ENCODE assay signal across 9 mouse cellular contexts in genomic region chr10:80407924-80408323, GRCm38 (mm10). TPM values are rescaled to one million over a fixed set of nuclear protein-coding genes. Genes with fewer than 3 reads are reported as not detected.
DNase-seq lines count a peak whose midpoint lies in the region; ATAC-seq and TF ChIP-seq lines count a peak whose summit lies in the region.
"Had no signal": no experiment of that assay in that cellular context is flagged by ENCODE, and none has a peak within 500 bp of the region (broad histone marks: within the 10 kb centered on the region; RNA-seq: fewer than 3 reads in every experiment).

No protein-coding gene starts in this region.

- ATAC-seq in heart, embryonic 15.5 days (replicated peaks; ENCODE audit: insufficient number of reproducible peaks, insufficient read depth, low FRiP score, low read depth), result no peak
- no peak for ATAC-seq in megakaryocyte, adult 5-6 weeks (ENCODE audit: poor library complexity, severe bottlenecking)
- no peak for ATAC-seq in neural tube, embryonic 13.5 days (ENCODE audit: low read depth)

- H3K36me3 ChIP-seq in heart, embryonic 15.5 days, result peaks cover 55% of the 10 kb centered on the region
- peaks cover 71% of the 10 kb centered on the region for H3K36me3 ChIP-seq in megakaryocyte, embryonic 14.5 days (replicated peaks; ENCODE audit: low read length)
- peaks cover 59% of the 10 kb centered on the region for H3K36me3 ChIP-seq in neural tube, embryonic 13.5 days

- 0 out of 2 replicates have a peak overlapping the region, but pooled peaks have one; percentile 86 for H3K27ac ChIP-seq in heart, embryonic 15.5 days
- H3K27ac ChIP-seq in embryonic fibroblast, embryonic 13.5 days (ENCODE audit: insufficient read depth, low read length), result peak overlapping the region; percentile 38; the same call in 1 of the 2 replicates
- H3K27ac ChIP-seq in neural tube, embryonic 13.5 days (replicated peaks), result no peak overlapping the region

- intact Hi-C loops in heart, postnatal 10 days (cut with DNase I), result no loop called here

- peaks cover 36% of the 10 kb centered on the region for H3K4me1 ChIP-seq in heart, embryonic 15.5 days (replicated peaks)
- peaks cover 89% of the 10 kb centered on the region for H3K4me1 ChIP-seq in megakaryocyte, embryonic 14.5 days
- H3K4me1 ChIP-seq in embryonic fibroblast, embryonic 13.5 days (ENCODE audit: control insufficient read depth, insufficient read depth, low read length), result peaks cover 10% of the 10 kb centered on the region
- peaks cover 38% of the 10 kb centered on the region for H3K4me1 ChIP-seq in neural tube, embryonic 13.5 days (replicated peaks)

- no peaks in the 10 kb centered on the region for H3K27me3 ChIP-seq in heart, embryonic 15.5 days
- H3K27me3 ChIP-seq in megakaryocyte, embryonic 14.5 days (replicated peaks), result no peaks in the 10 kb centered on the region
- no peaks in the 10 kb centered on the region for H3K27me3 ChIP-seq in neural tube, embryonic 13.5 days

- DNase-seq in heart, postnatal 10 days, result no peak
- no peak for DNase-seq in cerebellum, postnatal 25 days
- no peak for DNase-seq in Muller cell, postnatal 12 days (ENCODE audit: inconsistent ontology term)
- DNase-seq: thymus, adult 18-20 months had no signal

- TF ChIP-seq POLR2A in embryonic fibroblast, embryonic 13.5 days (IDR thresholded peaks at IDR 0.05; ENCODE audit: low read depth, low read length), result no peak

- TF ChIP-seq CTCF in embryonic fibroblast, embryonic 13.5 days (IDR thresholded peaks at IDR 0.05; ENCODE audit: borderline replicate concordance, insufficient read depth, low read length), result no peak

- H3K4me2 ChIP-seq in heart, embryonic 15.5 days, result no peak overlapping the region
- H3K4me2 ChIP-seq in neural tube, embryonic 13.5 days, result no peak overlapping the region

- H3K4me3 ChIP-seq in heart, embryonic 15.5 days, result no peak overlapping the region
- peak overlapping the region; percentile 96 for H3K4me3 ChIP-seq in megakaryocyte, embryonic 14.5 days (replicated peaks)
- no peak overlapping the region for H3K4me3 ChIP-seq in embryonic fibroblast, embryonic 13.5 days (ENCODE audit: insufficient read depth, low read length)
- peak overlapping the region; percentile 92 for H3K4me3 ChIP-seq in neural tube, embryonic 13.5 days

- 56% methylated on average over 4 of the region's 4 CpGs for WGBS in heart, embryonic 15.5 days
- WGBS in neural tube, embryonic 13.5 days, result 47% methylated on average over 4 of the region's 4 CpGs

- H3K9me3 ChIP-seq in heart, embryonic 15.5 days (replicated peaks), result no peaks in the 10 kb centered on the region
- H3K9me3 ChIP-seq in megakaryocyte, embryonic 14.5 days, result 0 out of 2 replicates have a peak, but pooled peaks cover 5% of the 10 kb centered on the region
- no peaks in the 10 kb centered on the region for H3K9me3 ChIP-seq in neural tube, embryonic 13.5 days

- no peak overlapping the region for H3K9ac ChIP-seq in heart, embryonic 15.5 days
- H3K9ac ChIP-seq in neural tube, embryonic 13.5 days, result peak overlapping the region; percentile 95; the same call in 1 of the 2 replicates

RNA-seq across cellular contexts. Expression of gene Uqcr11, which starts 1.3 kb away (rescaled TPM):
- polyA plus RNA-seq in heart, embryonic 15.5 days (2015; fragmentation: Nextera tagmentation; extraction: Ambion mirVana), result 1,499 and 1,535 TPM in 2 replicates
- 1,000 to 10,000 TPM; 1,658 to 1,691 TPM for total RNA-seq in heart, postnatal 10 days (2021)
- 441 and 1,591 TPM in 2 replicates for polyA plus RNA-seq in megakaryocyte, embryonic 14.5 days (2012; ENCODE audit: insufficient read depth, low replicate concordance)
- total RNA-seq in megakaryocyte, adult 5-6 weeks (2015), result 107 and 108 TPM in 2 replicates
- total RNA-seq in megakaryocyte, adult 5-6 weeks (2017), result 122 and 129 TPM in 2 replicates
- 182 and 231 TPM in 2 replicates for polyA plus RNA-seq in embryonic fibroblast, embryonic 13.5 days (2011; ENCODE audit: insufficient read length, low read depth, missing spikeins)
- polyA plus RNA-seq in neural tube, embryonic 13.5 days (2015; fragmentation: Nextera tagmentation; extraction: Ambion mirVana), result 462 and 574 TPM in 2 replicates

RNA-seq across cellular contexts. Expression of gene Mbd3, which starts 8.6 kb away (rescaled TPM):
- polyA plus RNA-seq in heart, embryonic 15.5 days (2015; fragmentation: Nextera tagmentation; extraction: Ambion mirVana), result 122 and 177 TPM in 2 replicates
- total RNA-seq in heart, postnatal 10 days (2021), result 100 to 1,000 TPM; 102 to 105 TPM
- 199 and 247 TPM in 2 replicates for polyA plus RNA-seq in megakaryocyte, embryonic 14.5 days (2012; ENCODE audit: insufficient read depth, low replicate concordance)
- 38.8 and 40.6 TPM in 2 replicates for total RNA-seq in megakaryocyte, adult 5-6 weeks (2015)
- total RNA-seq in megakaryocyte, adult 5-6 weeks (2017), result 39.8 and 40.0 TPM in 2 replicates
- 83.3 and 99.1 TPM in 2 replicates for polyA plus RNA-seq in embryonic fibroblast, embryonic 13.5 days (2011; ENCODE audit: insufficient read length, low read depth, missing spikeins)
- 238 and 241 TPM in 2 replicates for polyA plus RNA-seq in neural tube, embryonic 13.5 days (2015; fragmentation: Nextera tagmentation; extraction: Ambion mirVana)

RNA-seq across cellular contexts. Expression of gene Mex3d, which starts 20.5 kb away (rescaled TPM):
- polyA plus RNA-seq in heart, embryonic 15.5 days (2015; fragmentation: Nextera tagmentation; extraction: Ambion mirVana), result 4.8 and 5.2 TPM in 2 replicates
- 10 to 100 TPM; 12.7 to 16.1 TPM for total RNA-seq in heart, postnatal 10 days (2021)
- polyA plus RNA-seq in megakaryocyte, embryonic 14.5 days (2012; ENCODE audit: insufficient read depth, low replicate concordance), result 17.2 and 29.0 TPM in 2 replicates
- total RNA-seq in megakaryocyte, adult 5-6 weeks (2015), result 2.4 and 2.6 TPM in 2 replicates
- total RNA-seq in megakaryocyte, adult 5-6 weeks (2017), result 2.6 and 5.0 TPM in 2 replicates
- 39.1 and 40.4 TPM in 2 replicates for polyA plus RNA-seq in embryonic fibroblast, embryonic 13.5 days (2011; ENCODE audit: insufficient read length, low read depth, missing spikeins)
- 15.6 and 16.7 TPM in 2 replicates for polyA plus RNA-seq in neural tube, embryonic 13.5 days (2015; fragmentation: Nextera tagmentation; extraction: Ambion mirVana)

RNA-seq across cellular contexts. Expression of gene Tcf3, which starts 25.5 kb away (rescaled TPM):
- 41.3 and 67.2 TPM in 2 replicates for polyA plus RNA-seq in heart, embryonic 15.5 days (2015; fragmentation: Nextera tagmentation; extraction: Ambion mirVana)
- total RNA-seq in heart, postnatal 10 days (2021), result 10 to 100 TPM; 40.3 to 51.8 TPM
- 168 and 304 TPM in 2 replicates for polyA plus RNA-seq in megakaryocyte, embryonic 14.5 days (2012; ENCODE audit: insufficient read depth, low replicate concordance)
- 17.2 and 20.3 TPM in 2 replicates for total RNA-seq in megakaryocyte, adult 5-6 weeks (2015)
- total RNA-seq in megakaryocyte, adult 5-6 weeks (2017), result 22.4 and 24.2 TPM in 2 replicates
- polyA plus RNA-seq in embryonic fibroblast, embryonic 13.5 days (2011; ENCODE audit: insufficient read length, low read depth, missing spikeins), result 64.8 and 72.9 TPM in 2 replicates
- polyA plus RNA-seq in neural tube, embryonic 13.5 days (2015; fragmentation: Nextera tagmentation; extraction: Ambion mirVana), result 62.1 and 70.4 TPM in 2 replicates

RNA-seq across cellular contexts. Expression of gene Plk5, which starts 51.7 kb away (rescaled TPM):
- 0.06 and 0.09 TPM in 2 replicates for polyA plus RNA-seq in heart, embryonic 15.5 days (2015; fragmentation: Nextera tagmentation; extraction: Ambion mirVana)
- under 1 TPM in 1 of 2 experiments, not detected in 1; 0.25 TPM for total RNA-seq in heart, postnatal 10 days (2021)
- not detected in 2 replicates for polyA plus RNA-seq in megakaryocyte, embryonic 14.5 days (2012; ENCODE audit: insufficient read depth, low replicate concordance)
- not detected in 2 replicates for total RNA-seq in megakaryocyte, adult 5-6 weeks (2015)
- not detected in 2 replicates for total RNA-seq in megakaryocyte, adult 5-6 weeks (2017)
- polyA plus RNA-seq in embryonic fibroblast, embryonic 13.5 days (2011; ENCODE audit: insufficient read length, low read depth, missing spikeins), result not detected in 2 replicates
- polyA plus RNA-seq in neural tube, embryonic 13.5 days (2015; fragmentation: Nextera tagmentation; extraction: Ambion mirVana), result 1.0 and 1.5 TPM in 2 replicates

Comparison
In these comparisons a context has a peak if more than half of its experiments do, and no peak if none do; other contexts are left out.
1. H3K4me3 ChIP-seq: peak in megakaryocyte, embryonic 14.5 days (single experiment) and neural tube, embryonic 13.5 days (single experiment); none in heart, embryonic 15.5 days (single experiment) and embryonic fibroblast, embryonic 13.5 days (single experiment).